Mouse (Mus musculus): ENCODE data around the gene Foxn2.

DNA sequence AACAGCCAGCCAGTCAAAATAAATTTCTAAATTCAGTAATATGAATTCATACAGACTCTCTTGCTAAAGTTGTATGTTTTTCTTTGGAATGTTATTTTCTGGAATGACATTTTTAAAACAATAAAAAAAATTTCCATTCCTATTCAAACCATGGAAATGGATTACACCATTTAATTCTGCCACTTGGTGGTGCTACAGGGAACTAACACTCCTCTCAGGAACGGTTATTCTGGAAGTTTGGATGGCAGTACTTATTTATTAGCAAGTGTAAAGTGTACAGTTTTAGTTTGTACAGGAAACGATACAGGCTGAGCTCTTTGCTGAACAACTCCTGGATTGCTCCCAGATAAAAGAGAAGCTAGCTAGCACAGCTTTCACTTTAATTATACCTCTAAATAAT is 87.3 kb downstream of the Foxn2 start:
- TF ChIP-seq CTCF (IDR thresholded peaks at IDR 0.05; ENCODE audit: borderline replicate concordance, extremely low read depth, insufficient read depth, insufficient read length) (no peak), POLR2A (IDR thresholded peaks at IDR 0.05; ENCODE audit: borderline replicate concordance, extremely low read depth, insufficient read depth, insufficient read length, poor library complexity, severe bottlenecking) (no peak)

Data from brain, embryonic 14.5 days (tissue).